ENCODE assay signal across 22 mouse cellular contexts in the genomic region with DNA sequence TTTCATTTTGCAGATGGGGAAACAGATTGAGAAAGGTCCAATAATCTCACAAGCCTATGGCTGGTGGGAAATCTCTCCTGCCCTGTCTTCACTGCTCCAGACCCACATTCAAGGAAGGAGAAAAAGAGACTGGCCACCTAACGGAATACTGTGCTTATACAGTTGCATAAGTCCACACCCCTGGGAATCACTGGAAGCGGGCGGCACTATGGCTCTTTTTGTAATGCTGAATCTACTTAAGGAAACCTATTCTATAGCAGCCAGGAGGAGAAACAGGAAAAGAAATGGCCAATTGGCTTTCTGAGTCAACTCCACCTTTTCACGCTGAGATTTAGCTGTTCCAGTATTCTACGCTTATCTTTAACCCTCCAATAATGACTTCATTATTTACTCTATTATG.
DNase-seq lines count a peak whose midpoint lies in the region; ATAC-seq and TF ChIP-seq lines count a peak whose summit lies in the region.
"Had no signal": no experiment of that assay in that cellular context is flagged by ENCODE, and none has a peak within 500 bp of the region (broad histone marks: within the 10 kb centered on the region; RNA-seq: fewer than 3 reads in every experiment).

No protein-coding gene starts in this region.

- no peaks in the 10 kb centered on the region for H3K9me3 ChIP-seq in stomach, postnatal 0 days (ENCODE audit: control insufficient read depth, low read length)
- H3K9me3 ChIP-seq: hindbrain, embryonic 12.5 days; limb, embryonic 15.5 days; liver, embryonic 15.5 days; neural tube, embryonic 13.5 days had no signal

- no peak; the same call in 1 of the 2 replicates for ATAC-seq in stomach, postnatal 0 days (ENCODE audit: low FRiP score, low TSS enrichment)
- ATAC-seq: forebrain, postnatal 0 days; midbrain, embryonic 16.5 days had no signal

- no peak for DNase-seq in gastrocnemius, adult 2 months
- DNase-seq in gastrocnemius, adult 18-20 months (ENCODE audit: low spot score), result no peak
- DNase-seq in layer of hippocampus, adult 2 months (ENCODE audit: low spot score in 2 of 2), result no peak
- no peak for DNase-seq in layer of hippocampus, postnatal 36 days
- peak; percentile 1 for DNase-seq in testis, postnatal 14 days (ENCODE audit: low spot score)
- no peak for DNase-seq in testis, postnatal 10 days (ENCODE audit: low spot score)
- DNase-seq in stomach, postnatal 0 days (ENCODE audit: low spot score), result peak; percentile 37
- DNase-seq in gastrocnemius, postnatal 14 days, result no peak
- DNase-seq: cerebellum, adult 11 months; cerebellum, postnatal 10 days; forebrain, postnatal 0 days; left cerebral cortex, postnatal 4 days; retina, postnatal 1 day; thymus, postnatal 25 days had no signal

- TF ChIP-seq CTCF in gastrocnemius, adult 2 months (IDR thresholded peaks at IDR 0.05), result no peak
- TF ChIP-seq CTCF in layer of hippocampus, adult 2 months (conservative IDR thresholded peaks at IDR 0.05), result no peak
- TF ChIP-seq CTCF in stomach, postnatal 0 days (IDR thresholded peaks at IDR 0.05; ENCODE audit: low read depth), result no peak

- H3K36me3 ChIP-seq in stomach, postnatal 0 days (ENCODE audit: control insufficient read depth, insufficient read depth, low read length), result no peaks in the 10 kb centered on the region
- H3K36me3 ChIP-seq: embryonic facial prominence, embryonic 12.5 days; hindbrain, embryonic 12.5 days; limb, embryonic 15.5 days; liver, embryonic 15.5 days; neural tube, embryonic 13.5 days had no signal

- H3K27me3 ChIP-seq in stomach, postnatal 0 days (ENCODE audit: control insufficient read depth, insufficient read depth, low read length), result no peaks in the 10 kb centered on the region
- H3K27me3 ChIP-seq: embryonic facial prominence, embryonic 12.5 days; limb, embryonic 15.5 days; liver, embryonic 15.5 days; neural tube, embryonic 13.5 days had no signal

- intact Hi-C loops in gastrocnemius, adult 2 months (cut with DNase I), result no loop called here
- intact Hi-C loops in gastrocnemius, postnatal 14 days (cut with DNase I; ENCODE audit: low total_unique reads), result no loop called here

- no peaks in the 10 kb centered on the region for H3K4me1 ChIP-seq in stomach, postnatal 0 days (replicated peaks; ENCODE audit: control insufficient read depth, insufficient read depth)
- H3K4me1 ChIP-seq: liver, embryonic 15.5 days had no signal

- 55% methylated on average over 5 of the region's 5 CpGs for WGBS in stomach, postnatal 0 days

- no peak for TF ChIP-seq EP300 in stomach, postnatal 0 days (optimal IDR thresholded peaks at IDR 0.05)

- no peak overlapping the region for H3K9ac ChIP-seq in stomach, postnatal 0 days (ENCODE audit: low read length)
- H3K9ac ChIP-seq: embryonic facial prominence, embryonic 12.5 days; forebrain, postnatal 0 days; hindbrain, embryonic 12.5 days; limb, embryonic 15.5 days; liver, embryonic 15.5 days; neural tube, embryonic 13.5 days had no signal

- no peak overlapping the region; the same call in 1 of the 2 replicates for H3K4me2 ChIP-seq in stomach, postnatal 0 days (replicated peaks; ENCODE audit: low read depth)
- H3K4me2 ChIP-seq: embryonic facial prominence, embryonic 12.5 days; hindbrain, embryonic 12.5 days; limb, embryonic 15.5 days; liver, embryonic 15.5 days; neural tube, embryonic 13.5 days had no signal

- peak overlapping the region; percentile 72 for H3K27ac ChIP-seq in gastrocnemius, adult 2 months
- H3K27ac ChIP-seq in layer of hippocampus, adult 2 months, result 0 out of 2 replicates have a peak overlapping the region, but pooled peaks have one; percentile 1
- peak overlapping the region; percentile 40; the same call in 1 of the 2 replicates for H3K27ac ChIP-seq in stomach, postnatal 0 days (replicated peaks)
- H3K27ac ChIP-seq: liver, embryonic 15.5 days; macrophage; neural tube, embryonic 13.5 days had no signal

- no peak overlapping the region for H3K4me3 ChIP-seq in gastrocnemius, adult 2 months
- no peak overlapping the region for H3K4me3 ChIP-seq in layer of hippocampus, adult 2 months
- H3K4me3 ChIP-seq in stomach, postnatal 0 days (ENCODE audit: low read depth, low read length), result no peak overlapping the region
- H3K4me3 ChIP-seq: embryonic facial prominence, embryonic 12.5 days; hindbrain, embryonic 12.5 days; limb, embryonic 15.5 days; liver, embryonic 15.5 days; myocyte; neural tube, embryonic 13.5 days had no signal

Comparison
In these comparisons a context has a peak if more than half of its experiments do, and no peak if none do; other contexts are left out.
1. DNase-seq: peak in testis, postnatal 14 days (single experiment) and stomach, postnatal 0 days (single experiment); none in gastrocnemius, adult 2 months (single experiment), gastrocnemius, adult 18-20 months (single experiment), layer of hippocampus, adult 2 months (0 of 2), layer of hippocampus, postnatal 36 days (0 of 2), testis, postnatal 10 days (single experiment) and gastrocnemius, postnatal 14 days (single experiment).
2. H3K27ac ChIP-seq: peak in every context shown above with its lines; median percentile 72 in gastrocnemius, adult 2 months; 40 in stomach, postnatal 0 days; 1 in layer of hippocampus, adult 2 months.